ENCODE assay signal across 17 mouse cellular contexts in genomic region chr12:17552949-17553348, GRCm38 (mm10). TPM values are rescaled to one million over a fixed set of nuclear protein-coding genes. Genes with fewer than 3 reads are reported as not detected.
DNase-seq lines count a peak whose midpoint lies in the region; ATAC-seq and TF ChIP-seq lines count a peak whose summit lies in the region.
"Had no signal": no experiment of that assay in that cellular context is flagged by ENCODE, and none has a peak within 500 bp of the region (broad histone marks: within the 10 kb centered on the region; RNA-seq: fewer than 3 reads in every experiment).

No protein-coding gene starts in this region.

- H3K27ac ChIP-seq in limb, embryonic 14.5 days (replicated peaks; ENCODE audit: low read depth, low read length): no peak overlapping the region
- H3K27ac ChIP-seq in limb, embryonic 10.5 days: no peak overlapping the region
- H3K27ac ChIP-seq in liver, embryonic 16.5 days (ENCODE audit: low read length): peak overlapping the region; percentile 4; the same call in 1 of the 2 replicates
- H3K27ac ChIP-seq: macrophage; midbrain, embryonic 13.5 days had no signal

- DNase-seq in adrenal gland, adult (ENCODE audit: inconsistent age in 2 of 2, low spot score in 1 of 2): peak; percentile 55 to 62
- no peak for DNase-seq in adrenal gland, adult 8-10 months
- DNase-seq in limb, embryonic 14.5 days (ENCODE audit: low spot score): no peak
- DNase-seq in limb, embryonic 10.5 days (ENCODE audit: low spot score): no peak
- peak; percentile 56 for DNase-seq in ZHBTc4 (ENCODE audit: low read depth, low spot score)
- DNase-seq in retina, embryonic 14.5 days (ENCODE audit: low spot score): no peak
- DNase-seq in lung, postnatal 10 days: no peak
- DNase-seq: B cell, adult 2 months; cerebellum, adult 8-10 months; gastrocnemius, postnatal 10 days; heart, postnatal 10 days; kidney, adult 11 months; kidney, postnatal 14 days; layer of hippocampus, adult 9-11 months had no signal

- H3K9ac ChIP-seq in limb, embryonic 14.5 days (ENCODE audit: low read depth, low read length, severe bottlenecking): peak overlapping the region; percentile 12; the same call in 1 of the 2 replicates
- no peak overlapping the region for H3K9ac ChIP-seq in liver, embryonic 16.5 days (ENCODE audit: low read depth, low read length)
- H3K9ac ChIP-seq: midbrain, embryonic 13.5 days had no signal

- TF ChIP-seq POLR2A in limb, embryonic 14.5 days (IDR thresholded peaks at IDR 0.05; ENCODE audit: borderline replicate concordance, extremely low read depth, insufficient read depth, insufficient read length): no peak

- no peak overlapping the region for H3K4me2 ChIP-seq in limb, embryonic 14.5 days (replicated peaks; ENCODE audit: low read depth, low read length, severe bottlenecking)
- H3K4me2 ChIP-seq in liver, embryonic 16.5 days (ENCODE audit: low read depth, low read length): no peak overlapping the region
- H3K4me2 ChIP-seq: midbrain, embryonic 13.5 days had no signal

- H3K9me3 ChIP-seq in limb, embryonic 14.5 days (ENCODE audit: control insufficient read depth, low read length): no peaks in the 10 kb centered on the region
- no peaks in the 10 kb centered on the region for H3K9me3 ChIP-seq in limb, embryonic 10.5 days (replicated peaks)
- no peaks in the 10 kb centered on the region for H3K9me3 ChIP-seq in liver, embryonic 16.5 days (replicated peaks; ENCODE audit: control insufficient read depth, low read length)
- H3K9me3 ChIP-seq: midbrain, embryonic 13.5 days had no signal

- H3K4me3 ChIP-seq in limb, embryonic 14.5 days (replicated peaks; ENCODE audit: low read length): no peak overlapping the region
- no peak overlapping the region for H3K4me3 ChIP-seq in limb, embryonic 10.5 days
- no peak overlapping the region for H3K4me3 ChIP-seq in liver, embryonic 16.5 days (ENCODE audit: low read depth, low read length)
- H3K4me3 ChIP-seq: midbrain, embryonic 13.5 days had no signal

- no peaks in the 10 kb centered on the region for H3K27me3 ChIP-seq in limb, embryonic 14.5 days (ENCODE audit: control insufficient read depth, insufficient read depth, low read length)
- H3K27me3 ChIP-seq in limb, embryonic 10.5 days (ENCODE audit: low read depth, poor library complexity, severe bottlenecking): 0 out of 2 replicates have a peak, but pooled peaks cover 2% of the 10 kb centered on the region
- no peaks in the 10 kb centered on the region for H3K27me3 ChIP-seq in liver, embryonic 16.5 days (ENCODE audit: control insufficient read depth, insufficient read depth, low read depth, low read length)
- H3K27me3 ChIP-seq: midbrain, embryonic 13.5 days had no signal

- peaks cover 34% of the 10 kb centered on the region for H3K36me3 ChIP-seq in limb, embryonic 14.5 days (ENCODE audit: control insufficient read depth, insufficient read depth, low read length)
- H3K36me3 ChIP-seq in limb, embryonic 10.5 days: peaks cover 41% of the 10 kb centered on the region
- H3K36me3 ChIP-seq in liver, embryonic 16.5 days (ENCODE audit: control insufficient read depth, insufficient read depth): peaks cover 35% of the 10 kb centered on the region

- ATAC-seq in limb, embryonic 14.5 days (ENCODE audit: low FRiP score, low read depth): no peak
- peak; percentile 22; the same call in 1 of the 2 replicates for ATAC-seq in liver, embryonic 16.5 days (ENCODE audit: low read depth)
- ATAC-seq: midbrain, embryonic 13.5 days had no signal

- 74% methylated on average over 2 of the region's 2 CpGs for WGBS in limb, embryonic 14.5 days
- WGBS in limb, embryonic 10.5 days: 67% methylated on average over 2 of the region's 2 CpGs
- WGBS in liver, embryonic 16.5 days (ENCODE audit: insufficient replicate concordance): 39% methylated on average over 2 of the region's 2 CpGs

- 0 out of 2 replicates have a peak, but pooled peaks cover 3% of the 10 kb centered on the region for H3K4me1 ChIP-seq in limb, embryonic 14.5 days (ENCODE audit: control insufficient read depth, insufficient read depth, low read length)
- peaks cover 9% of the 10 kb centered on the region for H3K4me1 ChIP-seq in limb, embryonic 10.5 days
- peaks cover 11% of the 10 kb centered on the region; the same call in 1 of the 2 replicates for H3K4me1 ChIP-seq in liver, embryonic 16.5 days (ENCODE audit: control insufficient read depth, low read depth, low read length)

RNA-seq across cellular contexts. Expression of gene Odc1, which starts 8.4 kb away (rescaled TPM):
- 100 to 1,000 TPM; 298 to 415 (median 329) TPM for total RNA-seq in adrenal gland, adult 8-10 months (2022)
- polyA plus RNA-seq in limb, embryonic 14.5 days (2012; rRNA removed): 213 and 223 TPM in 2 replicates
- polyA plus RNA-seq in limb, embryonic 14.5 days (2014; fragmentation: Nextera tagmentation; extraction: Ambion mirVana): 177 and 178 TPM in 2 replicates
- polyA plus RNA-seq in limb, embryonic 10.5 days (2016; fragmentation: Nextera tagmentation; extraction: Ambion mirVana): 289 and 351 TPM in 2 replicates
- polyA plus RNA-seq in liver, embryonic 16.5 days (2015; fragmentation: Nextera tagmentation; extraction: Ambion mirVana): 301 and 303 TPM in 2 replicates

Comparison
In these comparisons a context has a peak if more than half of its experiments do, and no peak if none do; other contexts are left out.
1. DNase-seq: peak in adrenal gland, adult (2 of 2) and ZHBTc4 (single experiment); none in adrenal gland, adult 8-10 months (single experiment), limb, embryonic 14.5 days (single experiment), limb, embryonic 10.5 days (single experiment), retina, embryonic 14.5 days (single experiment) and lung, postnatal 10 days (single experiment).